Mouse (Mus musculus) ovary, adult 18-20 months (tissue): Measurements from ENCODE around the gene Nhlrc2.

Source experiments
- DNase-seq: peaks from one replicate; pipeline ENCODE4 v3.0.0; 2022; ENCODE audit warnings: low spot score, mixed read lengths

The Nhlrc2 gene

GRCm38 (mm10) chr19:56565358-56565757, 17.3 kb downstream of the Nhlrc2 start:
- DNase-seq, result no peak

GRCm38 (mm10) chr19:56566041-56566440, 18.0 kb downstream of the Nhlrc2 start:
- no peak for DNase-seq

- no peak for DNase-seq
Measured at GRCm38 (mm10) chr19:56566940-56567339, 18.9 kb downstream of the Nhlrc2 start.

GRCm38 (mm10) chr19:56570781-56571180, 22.7 kb downstream of the Nhlrc2 start:
- no peak for DNase-seq

GRCm38 (mm10) chr19:56571234-56571633, 23.2 kb downstream of the Nhlrc2 start:
- DNase-seq, result no peak

GRCm38 (mm10) chr19:56571913-56572312, 23.9 kb downstream of the Nhlrc2 start:
- no peak for DNase-seq

- DNase-seq, result no peak
Measured at GRCm38 (mm10) chr19:56573184-56573583, 25.1 kb downstream of the Nhlrc2 start.

GRCm38 (mm10) chr19:56577801-56578200, 29.7 kb downstream of the Nhlrc2 start:
- DNase-seq, result no peak

GRCm38 (mm10) chr19:56581981-56582380, 33.9 kb downstream of the Nhlrc2 start:
- DNase-seq, result no peak

- no peak for DNase-seq
Measured at GRCm38 (mm10) chr19:56583785-56584184, 35.7 kb downstream of the Nhlrc2 start.

- DNase-seq, result no peak
Measured at GRCm38 (mm10) chr19:56584288-56584687, 36.2 kb downstream of the Nhlrc2 start.

- DNase-seq, result no peak
Measured at GRCm38 (mm10) chr19:56586320-56586719, 38.3 kb downstream of the Nhlrc2 start.

GRCm38 (mm10) chr19:56588205-56588626, 40.2 kb downstream of the Nhlrc2 start:
- peak; percentile 23 for DNase-seq

GRCm38 (mm10) chr19:56589008-56589407, 40.9 kb downstream of the Nhlrc2 start:
- DNase-seq, result no peak

- DNase-seq, result no peak
Measured at GRCm38 (mm10) chr19:56589455-56589854, 41.4 kb downstream of the Nhlrc2 start.

- no peak for DNase-seq
Measured at GRCm38 (mm10) chr19:56590250-56590649, 42.2 kb downstream of the Nhlrc2 start.

- no peak for DNase-seq
Measured at GRCm38 (mm10) chr19:56592472-56592871, 44.4 kb downstream of the Nhlrc2 start.

- no peak for DNase-seq
Measured at GRCm38 (mm10) chr19:56599996-56600395, 51.9 kb downstream of the Nhlrc2 start.

GRCm38 (mm10) chr19:56600797-56601196, 52.7 kb downstream of the Nhlrc2 start:
- no peak for DNase-seq

GRCm38 (mm10) chr19:56601901-56602347, 53.9 kb downstream of the Nhlrc2 start:
- no peak for DNase-seq

- DNase-seq, result no peak
Measured at GRCm38 (mm10) chr19:56608946-56609345, 60.9 kb downstream of the Nhlrc2 start.

GRCm38 (mm10) chr19:56614131-56614530, 66.1 kb downstream of the Nhlrc2 start:
- no peak for DNase-seq

- DNase-seq, result no peak
Measured at GRCm38 (mm10) chr19:56618845-56619244, 70.8 kb downstream of the Nhlrc2 start.

GRCm38 (mm10) chr19:56619546-56619945, 71.5 kb downstream of the Nhlrc2 start:
- no peak for DNase-seq

- no peak for DNase-seq
Measured at GRCm38 (mm10) chr19:56621876-56622275, 73.8 kb downstream of the Nhlrc2 start.
